Mouse (Mus musculus): ENCODE data around the gene Hist1h2ac. TPM values are rescaled to one million over a fixed set of nuclear protein-coding genes. Genes with fewer than 3 reads are reported as not detected.
"Not testable (repeated sequence)": the region's sequence is repeated elsewhere in the genome, so short reads cannot be mapped to it uniquely, and the experiment has no call there.

Gene Hist1h2ac
- total RNA-seq, 2 experiments from 2014 or later = 3.1 to 3.3 TPM

DNA sequence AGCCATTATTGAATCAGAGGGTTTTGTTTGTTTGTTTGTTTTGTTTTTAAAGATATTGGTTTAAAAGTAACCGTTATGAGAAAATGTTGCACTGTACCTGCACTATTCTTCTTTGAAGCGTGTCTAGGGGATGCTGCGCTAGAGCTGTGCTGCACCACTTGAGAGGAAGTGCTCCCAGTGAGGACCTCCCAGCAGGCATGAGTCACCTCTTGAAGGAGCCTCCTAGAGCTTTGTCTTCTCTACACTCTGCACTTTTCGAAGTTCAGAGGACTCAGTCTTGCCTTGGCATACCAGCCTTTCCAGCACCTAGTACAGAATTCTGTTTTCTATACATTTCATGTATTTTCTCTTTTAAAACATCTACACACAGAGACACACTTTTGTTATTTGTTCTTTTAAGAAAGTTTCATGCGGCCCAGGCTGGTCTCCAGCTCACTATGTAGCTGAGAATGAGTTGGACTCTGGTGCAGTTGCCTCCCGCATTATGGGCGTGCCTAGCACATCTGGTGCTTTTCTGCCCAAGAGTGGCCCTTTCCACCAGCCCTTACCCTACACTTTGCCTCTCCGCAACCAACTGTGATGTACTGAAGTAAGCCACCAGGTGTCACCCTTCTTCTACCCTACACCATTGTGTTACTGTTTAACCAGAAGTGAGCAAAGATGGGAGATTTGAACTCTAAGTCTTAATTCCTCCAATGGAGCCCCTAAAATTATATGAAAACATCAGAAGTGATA is 17.2 kb upstream of the Hist1h2ac start:
- peak; percentile 44 to 56 for DNase-seq (ENCODE audit: extremely low spot score in 1 of 2, low spot score in 1 of 2)

DNA sequence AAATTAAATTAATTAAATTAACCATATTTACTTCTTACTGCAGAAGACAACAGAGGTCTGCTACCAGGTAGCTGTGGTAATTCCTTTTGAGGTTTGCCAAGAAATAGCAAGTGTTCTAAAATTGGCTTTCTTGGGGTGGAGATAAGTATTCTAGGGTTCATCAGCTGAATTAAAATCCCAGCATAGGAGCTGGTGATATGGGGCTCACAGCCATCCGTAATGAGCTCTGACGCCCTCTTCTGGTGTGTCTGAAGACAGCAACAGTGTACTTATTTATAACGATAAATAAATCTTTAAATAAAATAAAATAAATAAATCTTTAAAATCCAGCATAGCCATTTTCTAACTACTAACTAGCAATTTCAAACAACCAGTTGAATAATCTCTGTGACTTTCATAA is 16.0 kb upstream of the Hist1h2ac start:
- DNase-seq (ENCODE audit: extremely low spot score in 1 of 2, low spot score in 1 of 2) = no peak

DNA sequence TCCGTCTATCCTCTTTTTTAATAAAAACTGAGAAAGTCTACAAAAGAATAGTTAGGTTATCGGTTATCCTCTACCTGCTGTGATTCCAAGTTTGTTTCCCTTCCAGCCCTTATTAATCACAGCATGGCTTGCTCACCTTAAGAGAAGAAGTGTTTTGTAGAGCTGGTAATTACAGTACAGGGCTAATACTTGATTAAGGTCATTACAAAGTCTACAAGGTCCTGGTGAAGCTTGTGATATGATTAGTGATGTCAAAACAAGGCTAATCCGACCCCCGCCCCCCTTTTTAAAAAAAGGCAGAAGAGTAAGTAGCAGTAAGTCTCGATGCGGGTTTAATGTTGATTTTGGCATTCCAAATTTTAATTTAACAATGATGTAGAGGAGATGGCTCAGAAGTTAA is 15.2 kb upstream of the Hist1h2ac start:
- DNase-seq (ENCODE audit: extremely low spot score in 1 of 2, low spot score in 1 of 2) = no peak

DNA sequence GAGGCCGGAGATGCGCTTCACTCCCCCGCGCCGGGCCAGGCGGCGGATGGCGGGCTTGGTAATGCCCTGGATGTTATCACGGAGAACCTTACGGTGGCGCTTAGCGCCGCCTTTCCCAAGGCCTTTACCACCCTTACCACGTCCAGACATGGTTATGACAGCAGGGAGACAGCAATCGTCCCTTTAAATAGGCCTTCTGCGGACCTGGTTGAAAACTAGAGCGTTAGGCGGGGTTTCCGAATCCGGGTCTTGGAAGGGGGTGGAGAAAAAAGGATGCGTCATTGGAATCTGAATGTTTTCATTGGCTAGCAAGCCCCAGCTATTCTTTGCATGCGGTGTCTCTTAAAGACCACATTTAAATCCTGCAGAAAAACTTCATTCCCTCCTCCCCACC is 14.5 kb upstream of the Hist1h2ac start, which contains the start of gene Hist1h4c:
TSS of gene Hist1h4c (minus strand) at position 155 of the 394 bp plus-strand sequence.
- DNase-seq (ENCODE audit: extremely low spot score in 1 of 2, low spot score in 1 of 2) = peak; percentile 98 to 99

DNA sequence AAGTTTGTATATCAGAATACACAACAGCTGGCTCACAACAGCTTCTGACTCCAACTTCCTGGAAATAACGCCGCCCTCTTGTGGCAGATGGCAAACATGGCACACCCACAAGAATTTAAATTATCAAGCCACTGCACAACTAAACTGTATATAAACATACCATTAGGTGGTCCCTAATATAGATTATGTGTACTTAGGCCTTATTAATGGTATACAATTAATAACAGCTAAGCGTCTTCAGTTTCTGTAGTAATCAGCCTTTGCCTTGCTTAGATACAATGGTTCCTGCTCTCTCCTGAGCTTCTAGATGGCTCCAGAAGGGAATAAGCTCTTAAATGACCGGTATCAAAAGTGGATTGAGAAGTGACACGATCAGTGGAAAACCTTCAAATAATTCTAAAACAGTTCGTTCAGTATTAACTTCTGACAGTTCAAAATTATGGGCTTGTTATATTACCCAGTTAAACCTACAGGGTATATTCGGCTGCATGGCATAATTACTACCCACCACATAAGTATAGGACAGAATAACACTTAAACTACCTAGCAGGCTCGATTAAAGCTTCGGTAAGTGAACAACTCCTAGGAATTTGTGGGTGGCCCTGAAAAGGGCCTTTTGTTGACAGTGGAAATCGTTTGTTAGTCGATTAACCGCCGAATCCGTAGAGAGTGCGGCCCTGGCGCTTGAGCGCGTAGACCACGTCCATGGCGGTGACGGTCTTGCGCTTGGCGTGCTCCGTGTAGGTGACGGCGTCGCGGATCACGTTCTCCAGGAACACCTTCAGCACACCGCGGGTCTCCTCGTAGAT is 13.9 kb upstream of the Hist1h2ac start:
- peak in 1 of 2 experiments; percentile 52 for DNase-seq (ENCODE audit: extremely low spot score in 1 of 2, low spot score in 1 of 2)

DNA sequence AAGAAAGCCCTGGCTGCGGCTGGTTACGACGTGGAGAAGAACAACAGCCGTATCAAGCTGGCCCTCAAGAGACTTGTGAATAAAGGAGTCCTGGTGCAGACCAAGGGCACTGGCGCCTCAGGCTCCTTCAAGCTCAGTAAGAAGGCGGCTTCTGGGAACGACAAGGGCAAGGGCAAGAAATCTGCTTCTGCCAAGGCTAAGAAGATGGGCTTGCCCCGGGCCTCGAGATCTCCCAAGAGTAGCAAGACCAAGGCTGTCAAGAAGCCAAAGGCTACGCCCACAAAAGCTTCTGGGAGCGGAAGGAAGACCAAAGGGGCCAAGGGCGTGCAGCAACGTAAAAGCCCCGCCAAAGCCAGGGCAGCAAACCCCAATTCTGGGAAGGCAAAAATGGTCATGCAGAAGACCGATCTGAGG is 12.3 kb upstream of the Hist1h2ac start:
- no peak for DNase-seq (ENCODE audit: extremely low spot score in 1 of 2, low spot score in 1 of 2)

DNA sequence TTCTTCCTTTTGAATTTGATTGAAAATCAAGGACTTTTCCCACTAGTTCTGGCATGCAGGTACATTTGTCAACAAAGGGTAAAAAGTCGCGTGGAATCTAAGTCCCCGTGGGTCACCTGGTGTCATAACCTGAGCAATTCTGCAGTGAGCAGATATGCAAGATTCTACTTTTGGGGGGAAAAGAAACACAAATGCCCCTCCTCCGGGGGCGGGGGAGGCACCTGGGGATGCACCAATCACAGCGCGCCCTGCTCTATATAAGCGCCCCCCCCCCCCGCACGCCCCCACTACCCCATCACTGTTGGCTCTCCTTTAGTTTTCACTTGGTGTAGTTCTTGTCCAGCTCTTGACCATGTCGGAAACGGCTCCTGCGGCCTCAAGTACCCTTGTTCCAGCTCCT is 11.8 kb upstream of the Hist1h2ac start, which contains the start of gene Hist1h1t:
TSS of gene Hist1h1t (plus strand) at position 301 of the 400 bp plus-strand sequence.
- no peak for DNase-seq (ENCODE audit: extremely low spot score in 1 of 2, low spot score in 1 of 2)

DNA sequence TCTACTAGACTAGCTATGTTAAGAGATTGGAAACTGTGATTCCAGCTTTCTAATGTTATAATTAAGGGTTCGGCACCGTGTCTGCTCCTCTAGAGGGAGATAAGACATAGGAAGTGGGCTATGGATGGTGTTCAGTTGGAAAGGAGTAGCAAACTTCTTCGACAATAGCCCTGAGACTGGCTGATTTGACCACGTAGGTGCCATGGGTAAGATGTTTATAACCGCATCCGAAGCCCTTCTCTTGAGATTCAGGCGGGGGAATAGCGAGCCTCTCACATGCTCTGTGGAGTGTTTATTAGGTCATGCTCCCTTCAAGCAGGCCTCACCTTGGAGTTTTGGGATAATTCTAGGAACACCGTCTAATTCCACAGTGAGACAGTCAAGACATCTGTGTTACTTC is 11.2 kb upstream of the Hist1h2ac start:
- no peak for DNase-seq (ENCODE audit: extremely low spot score in 1 of 2, low spot score in 1 of 2)

DNA sequence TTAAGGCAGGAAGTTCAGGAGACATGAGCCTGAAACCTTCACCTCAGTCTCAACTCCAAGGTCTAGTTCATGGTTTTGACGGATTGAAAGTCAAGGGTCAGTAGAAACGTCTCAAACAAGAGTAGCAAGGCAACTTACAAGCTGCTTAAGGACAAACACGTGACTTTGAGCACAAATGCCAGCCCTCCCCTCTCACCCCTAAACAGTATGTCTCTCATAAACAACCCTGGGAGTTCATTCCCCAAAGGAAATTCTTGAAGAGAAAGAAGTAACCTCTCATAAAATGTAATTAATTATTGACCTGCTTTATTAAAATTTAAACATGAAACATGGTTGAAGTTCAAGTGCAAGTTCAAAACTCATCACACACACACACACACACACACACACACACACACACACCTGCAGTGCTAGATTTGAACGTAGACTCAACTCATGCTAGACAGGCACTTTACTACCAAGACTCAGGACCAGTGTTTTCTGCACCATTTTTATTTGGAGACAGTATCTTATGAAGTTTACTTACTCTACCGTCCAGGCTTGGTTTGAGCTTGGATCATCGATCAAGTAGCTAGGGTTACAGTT is 10.2 kb upstream of the Hist1h2ac start:
- DNase-seq (ENCODE audit: extremely low spot score in 1 of 2, low spot score in 1 of 2) = no peak

DNA sequence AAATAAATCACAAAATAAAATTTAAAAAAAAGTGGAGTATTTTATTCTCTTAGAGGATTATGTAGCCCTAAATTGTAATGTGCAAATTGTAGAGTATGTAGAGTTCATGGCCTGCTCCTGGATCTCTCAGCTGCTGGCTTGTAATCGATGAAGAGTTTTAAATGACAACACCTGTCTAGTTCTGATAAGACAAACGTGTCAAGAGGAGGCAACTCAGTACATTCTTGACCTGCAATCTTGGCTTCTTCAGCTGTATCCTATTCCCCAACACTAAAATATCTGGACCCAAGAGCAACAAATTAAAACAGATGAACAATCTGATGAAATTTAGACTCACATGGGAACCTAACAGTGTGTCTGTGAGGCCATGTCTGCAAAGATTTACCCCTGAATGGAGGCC is 5.7 kb upstream of the Hist1h2ac start:
- no peak for DNase-seq (ENCODE audit: extremely low spot score in 1 of 2, low spot score in 1 of 2)

DNA sequence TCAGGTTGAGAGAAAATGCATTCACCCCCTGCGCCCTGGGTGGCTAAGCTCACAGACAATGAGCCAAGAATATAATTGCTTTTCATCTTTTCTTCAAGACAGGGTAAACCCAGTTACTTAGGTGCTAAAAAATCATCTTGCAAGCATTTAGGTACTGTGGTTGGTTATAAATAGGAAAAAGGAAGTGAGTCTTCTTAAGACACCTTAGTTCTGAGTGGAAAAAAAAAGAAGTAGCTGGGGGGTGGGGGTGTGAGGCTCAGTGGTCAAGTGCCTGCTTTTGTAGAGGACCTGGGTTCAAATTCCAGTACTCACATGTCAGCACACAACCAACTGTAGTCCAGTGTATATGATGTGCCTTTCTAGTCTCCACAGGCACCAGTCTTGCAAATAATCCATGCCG is 5.2 kb upstream of the Hist1h2ac start:
- DNase-seq (ENCODE audit: extremely low spot score in 1 of 2, low spot score in 1 of 2) = no peak

DNA sequence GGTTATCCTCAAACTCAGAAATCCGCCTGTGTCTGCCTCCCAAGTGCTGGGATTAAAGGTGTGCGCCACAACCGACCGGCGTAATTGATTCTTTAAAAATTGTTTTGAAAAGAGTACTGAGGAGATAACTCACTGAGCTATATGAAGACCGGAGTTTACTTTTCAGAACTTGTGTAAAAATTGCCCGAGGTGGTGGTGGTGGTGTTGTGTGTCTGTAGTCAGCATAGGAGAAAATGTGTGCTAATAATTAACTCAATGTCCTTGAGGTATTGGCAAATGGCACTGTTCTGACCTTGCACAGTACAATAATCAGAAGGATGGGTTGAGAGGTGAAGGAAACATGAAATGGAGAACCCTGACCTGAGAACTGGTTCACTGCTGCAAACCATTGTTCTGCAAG is 4.2 kb upstream of the Hist1h2ac start:
- DNase-seq (ENCODE audit: extremely low spot score in 1 of 2, low spot score in 1 of 2) = no peak

DNA sequence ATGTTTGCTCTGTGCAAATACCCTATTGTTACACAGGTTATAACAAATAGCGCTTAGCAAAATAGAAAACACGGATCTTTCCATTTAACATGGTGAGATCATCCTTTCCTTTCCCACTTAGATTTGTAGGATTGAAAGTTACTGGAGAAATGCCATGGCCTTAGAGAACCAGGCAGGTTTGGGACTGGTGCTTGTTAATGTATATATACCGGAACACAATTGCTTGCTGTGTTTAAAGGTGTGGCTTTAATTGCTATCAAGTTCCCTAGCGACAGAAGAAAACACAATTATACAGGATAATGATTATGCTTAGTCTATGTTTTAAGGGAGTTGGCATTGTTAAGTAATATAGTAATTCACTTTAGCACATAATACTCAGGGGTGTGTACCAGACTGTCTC is 3.4 kb upstream of the Hist1h2ac start:
- no peak for DNase-seq (ENCODE audit: extremely low spot score in 1 of 2, low spot score in 1 of 2)

DNA sequence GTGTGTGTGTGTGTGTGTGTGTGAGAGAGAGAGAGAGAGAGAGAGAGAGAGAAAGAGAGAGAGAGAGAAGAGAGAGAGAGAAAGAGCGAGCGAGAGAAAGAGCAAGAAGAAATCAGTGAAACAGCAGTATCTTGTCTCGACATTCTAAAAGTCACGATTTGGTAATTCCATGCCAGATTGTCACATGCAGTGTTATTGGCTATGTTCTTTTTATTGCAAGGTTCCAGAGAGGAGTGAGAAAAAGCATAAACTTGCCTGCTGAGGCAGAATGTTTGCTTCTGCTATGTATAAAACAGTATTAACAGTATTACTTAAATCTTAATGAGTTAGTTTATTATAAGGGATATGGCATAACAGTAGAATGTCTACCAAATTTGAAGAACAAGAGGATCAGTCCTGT is 2.2 kb upstream of the Hist1h2ac start:
- no peak for DNase-seq (ENCODE audit: extremely low spot score in 1 of 2, low spot score in 1 of 2)

DNA sequence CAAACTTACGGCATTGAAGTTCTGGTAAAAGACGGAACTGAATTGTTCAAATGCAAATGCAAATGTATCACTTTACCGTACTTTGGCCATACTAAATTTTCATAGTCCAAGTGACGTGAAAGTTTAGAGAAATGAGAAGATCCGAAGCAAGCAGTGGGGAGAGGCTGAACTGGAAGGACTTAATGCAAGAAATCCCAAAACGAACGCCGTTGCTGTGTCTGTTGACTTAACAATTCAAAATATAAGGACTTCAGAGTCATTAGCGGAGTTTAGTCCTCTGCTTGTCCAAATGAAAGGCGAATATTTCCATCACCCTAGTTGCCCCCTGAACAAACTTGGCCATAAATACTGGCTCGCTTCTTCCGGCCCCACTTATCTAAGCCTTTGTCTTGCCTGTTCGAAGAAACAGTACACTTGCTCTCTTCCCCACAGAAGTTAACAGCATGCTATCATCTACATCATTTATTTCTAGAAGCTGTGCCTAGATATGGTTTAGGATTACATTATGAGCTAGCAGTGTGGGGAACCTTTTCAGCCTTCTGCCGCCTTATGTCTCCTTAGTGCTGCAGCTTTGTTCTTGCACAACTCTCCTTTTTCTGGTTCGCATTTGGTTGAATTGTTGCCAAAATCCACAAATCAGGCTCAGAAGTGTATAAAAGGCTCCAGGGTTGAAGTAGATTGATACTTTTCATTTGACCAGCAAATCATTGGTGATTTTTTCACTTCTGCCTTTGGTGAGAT is 1.5 kb upstream of the Hist1h2ac start:
- DNase-seq (ENCODE audit: extremely low spot score in 1 of 2, low spot score in 1 of 2) = no peak

DNA sequence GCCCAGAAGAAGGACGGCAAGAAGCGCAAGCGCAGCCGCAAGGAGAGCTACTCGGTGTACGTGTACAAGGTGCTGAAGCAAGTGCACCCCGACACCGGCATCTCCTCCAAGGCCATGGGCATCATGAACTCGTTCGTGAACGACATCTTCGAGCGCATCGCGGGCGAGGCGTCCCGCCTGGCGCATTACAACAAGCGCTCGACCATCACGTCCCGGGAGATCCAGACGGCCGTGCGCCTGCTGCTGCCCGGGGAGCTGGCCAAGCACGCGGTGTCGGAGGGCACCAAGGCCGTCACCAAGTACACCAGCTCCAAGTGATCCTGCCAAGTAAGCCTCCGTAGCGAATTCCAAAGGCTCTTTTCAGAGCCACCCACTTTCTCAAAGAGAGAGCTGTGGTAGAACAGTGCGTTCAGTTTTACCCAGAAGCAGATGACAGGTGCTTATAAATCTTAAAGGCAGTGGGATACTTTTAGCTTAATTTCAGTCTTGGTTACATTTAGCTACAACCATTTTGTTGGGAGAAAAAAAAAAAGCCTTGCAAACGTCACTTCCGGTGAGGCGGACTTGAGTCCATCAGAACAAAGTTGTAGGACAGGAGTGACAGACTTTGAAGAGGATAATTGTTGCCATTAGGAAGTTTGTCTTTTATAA is 672 bp upstream of the Hist1h2ac start:
- not testable (repeated sequence) for DNase-seq (ENCODE audit: extremely low spot score in 1 of 2, low spot score in 1 of 2)

DNA sequence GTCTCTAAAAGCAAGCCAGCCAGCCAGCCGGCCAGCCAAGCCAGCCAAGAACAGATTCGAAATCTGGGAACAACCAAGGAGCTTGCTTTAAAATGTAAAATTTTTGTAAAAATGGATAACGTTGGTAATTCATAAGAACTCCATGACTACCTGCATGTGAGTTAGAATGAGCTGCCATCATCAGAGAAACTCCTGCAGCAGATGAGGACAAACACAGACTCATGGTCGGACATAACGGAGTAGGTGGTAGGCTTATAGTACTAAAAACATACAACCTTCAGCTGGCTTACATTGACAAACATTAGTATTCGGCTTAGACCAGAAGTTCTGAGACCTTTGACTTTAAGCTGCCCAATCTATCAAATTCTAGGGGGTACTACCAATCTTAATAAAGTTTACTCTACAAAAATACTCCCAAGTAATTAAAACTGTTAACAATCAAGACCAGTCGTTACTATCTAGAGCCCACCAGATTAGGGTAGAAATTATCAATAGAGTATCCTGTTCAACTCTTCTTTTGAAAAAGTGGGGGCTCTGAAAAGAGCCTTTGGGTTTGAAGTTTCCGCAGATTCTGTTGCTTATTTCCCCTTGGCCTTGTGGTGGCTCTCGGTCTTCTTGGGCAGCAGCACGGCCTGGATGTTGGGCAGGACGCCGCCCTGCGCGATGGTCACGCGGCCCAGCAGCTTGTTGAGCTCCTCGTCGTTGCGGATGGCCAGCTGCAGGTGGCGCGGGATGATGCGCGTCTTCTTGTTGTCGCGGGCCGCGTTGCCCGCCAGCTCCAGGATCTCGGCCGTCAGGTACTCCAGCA is 597 bp downstream of the Hist1h2ac start:
- DNase-seq (ENCODE audit: extremely low spot score in 1 of 2, low spot score in 1 of 2) = not testable (repeated sequence)

DNA sequence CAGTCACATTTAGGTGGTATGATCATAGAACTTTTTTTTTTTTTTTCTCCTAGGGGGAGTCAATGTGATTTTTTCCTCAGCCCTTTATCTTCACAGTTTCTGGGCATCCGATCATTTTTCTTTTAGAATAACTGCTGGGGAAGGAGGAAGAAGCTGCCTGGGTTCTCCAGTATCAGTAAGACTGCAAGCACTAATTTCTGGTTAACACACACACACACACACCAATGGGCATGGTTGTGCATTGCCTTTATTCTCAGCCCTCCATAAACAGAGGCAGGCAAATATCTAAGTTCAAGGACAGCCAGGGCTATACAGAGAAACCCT is 1.2 kb downstream of the Hist1h2ac start:
- no peak for DNase-seq (ENCODE audit: extremely low spot score in 1 of 2, low spot score in 1 of 2)

DNA sequence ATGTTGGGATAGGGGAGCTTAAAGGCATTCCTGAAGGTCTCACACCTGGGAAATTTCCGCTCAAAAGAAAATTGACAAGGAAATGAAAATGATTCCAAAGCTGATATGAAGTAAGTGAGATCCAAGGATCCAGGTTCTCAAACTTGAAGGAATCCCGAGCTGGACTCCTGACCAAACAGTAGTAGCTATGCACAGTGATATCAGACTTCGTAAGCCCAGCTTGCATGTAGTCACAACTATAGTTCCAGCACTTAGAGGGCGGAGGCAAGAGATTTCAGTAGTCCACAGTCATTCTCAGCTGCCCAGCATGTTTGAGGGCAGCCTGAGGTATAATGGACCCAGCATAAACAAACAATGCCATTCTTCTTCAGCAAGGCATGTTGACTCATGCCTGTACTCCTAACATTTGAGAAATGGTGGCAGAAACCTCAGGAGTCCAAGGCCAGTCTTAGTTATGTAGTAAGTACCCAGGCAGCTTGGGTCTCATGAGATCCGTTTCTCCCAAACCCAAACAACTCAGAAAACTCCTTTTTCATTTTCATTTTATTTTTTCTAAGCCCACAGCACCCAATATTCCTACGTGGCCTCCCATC is 1.7 kb downstream of the Hist1h2ac start:
- DNase-seq (ENCODE audit: extremely low spot score in 1 of 2, low spot score in 1 of 2) = no peak

Measured in layer of hippocampus, postnatal 25 days (tissue).